Mouse (Mus musculus): ENCODE measurements around the gene Acsl5.

The Acsl5 gene

DNA sequence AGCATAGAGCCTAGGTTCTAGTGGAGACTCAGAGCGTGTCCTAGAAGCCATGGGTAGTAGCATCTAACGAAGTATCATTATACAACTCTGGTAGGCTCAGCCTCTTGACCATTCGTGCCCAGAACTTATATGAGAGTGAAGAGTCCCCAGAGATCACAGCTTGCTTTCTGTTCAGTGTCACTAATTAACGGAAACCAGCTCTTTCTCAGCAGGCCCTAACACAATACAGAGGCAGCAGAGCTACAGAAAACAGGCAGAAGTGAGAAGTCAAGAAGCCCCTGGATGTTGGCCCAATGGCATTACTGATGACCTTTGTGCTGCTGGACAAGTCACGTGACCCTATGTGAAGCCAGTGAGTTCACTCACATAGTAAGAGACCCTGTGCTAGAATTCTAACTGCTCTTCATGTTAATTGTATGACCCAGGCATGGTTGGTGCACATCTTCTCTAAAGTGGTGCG, 10.5 kb upstream of the Acsl5 start, which contains the start of gene Gucy2g:
Gucy2g (minus strand) TSS at position 51 of the 460 bp plus-strand sequence.
- no peak for DNase-seq (ENCODE audit: low spot score)

DNA sequence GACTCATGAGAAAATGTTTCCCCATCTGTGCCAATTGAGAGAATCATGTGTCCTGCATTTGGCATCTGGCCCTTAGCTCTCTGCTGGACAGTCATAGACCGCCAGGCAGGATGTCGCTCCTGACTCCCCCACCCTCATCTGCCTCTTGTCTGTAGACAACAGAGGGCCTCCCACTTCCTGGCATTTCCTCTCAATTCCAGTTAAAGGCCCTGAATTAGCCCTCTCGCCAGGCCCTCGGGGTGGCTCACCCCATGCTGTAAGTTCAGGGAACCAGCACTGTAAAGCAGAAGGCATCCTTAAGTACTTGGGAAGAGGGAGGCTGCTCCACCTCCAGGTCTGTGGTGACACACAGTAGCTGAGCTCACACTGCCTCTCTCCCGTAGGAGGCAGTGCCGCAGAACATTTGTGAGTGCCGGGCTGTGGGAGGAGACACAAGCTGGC, 6.9 kb upstream of the Acsl5 start:
- no peak for DNase-seq (ENCODE audit: low spot score)

DNA sequence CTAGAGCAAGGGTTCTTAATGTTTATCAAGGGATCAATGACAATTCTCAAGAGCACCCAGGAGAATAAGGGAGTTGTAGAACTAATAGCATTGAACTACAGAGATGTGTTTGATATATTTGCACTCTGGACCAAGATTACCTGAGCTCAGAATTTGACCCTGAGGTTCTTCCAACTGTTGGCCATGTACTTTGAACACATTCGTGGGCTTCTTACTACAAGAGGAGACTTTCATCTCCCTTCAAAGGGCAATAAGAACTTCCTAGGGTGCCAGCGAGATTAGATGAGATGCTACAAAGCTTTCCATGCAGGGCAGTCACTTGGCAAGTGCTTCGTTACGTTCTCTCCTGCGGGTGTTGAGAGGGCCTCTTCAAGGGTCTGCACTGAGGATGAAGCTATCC, 4.2 kb upstream of the Acsl5 start:
- DNase-seq (ENCODE audit: low spot score): no peak

DNA sequence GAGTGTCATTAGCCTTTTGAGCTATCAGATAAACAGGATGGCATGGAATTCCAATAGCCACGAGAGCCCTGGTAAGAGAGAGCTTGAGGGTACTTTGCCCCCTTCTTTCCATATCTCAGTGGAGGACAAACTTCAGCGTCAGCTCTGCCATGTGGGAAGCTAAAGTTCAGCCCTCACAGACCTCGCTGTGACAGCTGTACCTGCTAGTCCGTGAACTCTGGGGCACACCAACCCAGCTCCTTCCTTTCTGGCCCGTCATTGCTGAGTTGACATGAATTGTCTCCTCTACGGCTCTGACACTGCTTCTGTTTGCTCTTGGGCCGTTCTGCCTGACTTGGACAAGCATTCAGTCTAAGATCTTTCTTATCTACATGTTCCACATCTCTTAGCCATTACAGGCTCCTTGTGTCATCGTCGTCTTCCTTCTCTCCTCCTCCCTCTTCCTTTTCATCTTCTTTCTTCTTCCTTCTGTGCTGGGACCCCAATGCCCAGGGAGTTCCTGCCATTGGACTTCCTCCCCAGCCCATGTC, 3.7 kb upstream of the Acsl5 start:
- DNase-seq (ENCODE audit: low spot score): no peak

DNA sequence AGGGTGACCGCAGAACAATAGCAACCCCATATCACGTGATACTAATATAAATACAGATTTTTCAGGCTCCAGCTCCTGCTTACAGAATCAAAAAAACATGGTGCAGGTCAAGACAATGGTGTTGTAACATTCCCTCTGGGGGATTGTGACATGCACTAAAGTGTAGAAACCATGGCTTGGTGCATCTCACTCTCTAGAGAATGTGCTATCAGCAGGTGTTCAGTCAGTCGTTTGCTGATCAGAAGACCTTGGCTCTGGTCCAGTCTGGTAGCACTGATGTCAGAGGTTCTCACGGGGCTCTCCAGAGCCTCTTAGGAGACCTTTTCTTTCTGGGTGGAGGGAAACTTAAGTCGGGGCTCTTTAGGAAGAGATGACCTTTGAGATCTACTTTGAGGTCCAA, 1.3 kb upstream of the Acsl5 start:
- no peak for DNase-seq (ENCODE audit: low spot score)

DNA sequence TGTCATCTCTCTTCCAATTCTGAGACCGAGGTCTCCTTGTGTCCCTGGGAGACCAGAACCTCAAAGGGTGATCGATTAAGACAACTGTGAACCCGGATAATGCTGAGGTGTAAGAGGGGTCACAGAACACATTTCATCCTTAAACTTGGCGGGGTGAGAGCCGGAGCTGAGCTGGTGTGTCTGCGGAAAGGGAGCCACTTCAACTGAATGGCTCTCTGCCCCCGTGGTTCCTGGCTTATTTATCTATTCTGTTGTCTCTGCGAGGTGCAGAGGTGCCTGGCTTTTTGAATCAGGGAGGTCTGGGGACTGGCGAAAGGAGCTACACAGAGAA, 1.5 kb downstream of the Acsl5 start:
- DNase-seq (ENCODE audit: low spot score): no peak

DNA sequence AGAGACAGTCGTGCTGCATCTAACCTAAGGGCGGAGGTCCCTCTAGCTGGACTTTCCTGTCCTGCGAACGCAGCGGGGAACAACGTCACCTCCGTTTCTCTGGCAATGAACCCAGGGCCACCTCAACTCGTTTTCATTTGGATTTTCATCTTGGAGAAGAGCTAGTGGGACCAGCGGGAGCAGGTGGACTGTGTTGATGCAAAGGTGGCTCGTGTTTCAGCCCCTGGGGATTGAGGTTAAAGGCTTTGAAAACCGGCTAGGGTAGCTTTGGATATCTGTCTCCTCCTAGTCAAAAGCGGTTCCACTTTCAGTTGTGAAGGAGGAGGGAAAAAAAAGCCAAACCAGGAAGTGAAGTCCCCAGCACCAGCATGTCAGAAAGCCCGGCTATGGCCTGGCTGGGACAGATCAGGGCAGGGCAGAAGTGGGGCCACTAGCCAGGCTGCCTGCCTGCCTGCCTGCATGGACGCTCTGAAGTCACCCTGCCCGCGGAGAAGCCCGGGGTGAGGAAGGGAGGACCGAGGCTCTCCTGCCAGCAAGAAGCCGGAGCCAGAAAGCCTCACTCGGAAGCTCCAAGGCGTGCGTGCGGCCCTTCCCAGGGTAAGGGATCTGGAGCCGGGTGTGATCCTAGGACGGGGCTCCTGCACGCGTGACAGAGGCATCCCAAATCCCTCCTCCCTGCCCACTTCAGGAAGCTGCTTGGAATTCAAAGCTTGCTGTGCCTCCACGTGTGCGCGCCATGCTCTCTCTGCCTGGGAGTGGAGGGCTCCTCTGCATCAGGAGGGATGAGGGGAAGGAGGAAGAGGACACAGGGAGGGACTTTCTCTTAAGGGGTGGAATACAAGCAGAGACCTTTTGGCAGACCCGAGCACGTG, 2.1 kb downstream of the Acsl5 start:
- DNase-seq (ENCODE audit: low spot score): no peak

DNA sequence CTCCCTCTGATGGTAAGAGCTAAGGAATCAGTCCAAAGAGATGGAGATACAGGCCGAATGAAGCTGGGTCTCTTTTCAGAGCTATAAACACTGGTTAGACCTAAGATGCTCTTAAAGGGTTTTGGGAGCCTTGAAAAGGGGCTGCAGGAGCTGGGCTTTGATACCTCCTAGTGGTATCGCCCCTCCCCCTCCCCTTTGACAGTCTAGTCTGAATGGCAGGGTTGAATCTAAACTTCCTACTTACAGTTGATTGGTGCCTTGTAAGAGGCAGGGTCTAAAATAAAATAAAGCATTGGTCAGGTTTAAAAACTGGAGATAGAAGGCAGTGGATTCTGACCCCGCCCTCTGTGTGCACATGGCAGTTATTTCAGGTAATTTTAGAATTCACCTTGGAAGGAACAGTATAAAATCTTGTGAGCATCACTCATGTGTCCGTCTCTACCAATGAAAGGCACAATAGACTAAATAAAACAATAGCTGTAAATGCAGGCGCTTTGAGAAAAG, 2.8 kb downstream of the Acsl5 start:
- DNase-seq (ENCODE audit: low spot score): no peak

DNA sequence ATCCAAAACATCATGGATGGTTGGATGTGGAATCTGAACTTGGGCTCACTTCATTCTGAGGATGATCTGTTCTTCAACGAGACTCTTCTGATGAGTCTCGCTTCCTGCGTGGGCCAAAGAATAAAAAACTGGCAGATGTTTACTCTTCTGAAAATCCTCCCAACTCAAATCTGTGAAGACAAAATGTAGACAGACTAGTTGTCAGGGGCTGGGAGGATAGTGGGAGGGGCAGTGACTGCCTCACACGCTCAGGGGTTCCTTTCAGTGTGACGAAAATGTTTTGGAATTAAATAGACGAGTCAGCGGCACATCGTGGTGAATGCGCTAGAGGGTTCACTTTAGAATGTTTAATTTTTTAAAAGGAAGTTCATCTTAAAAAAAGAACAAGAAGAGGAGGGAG, 4.4 kb downstream of the Acsl5 start:
- no peak for DNase-seq (ENCODE audit: low spot score)

DNA sequence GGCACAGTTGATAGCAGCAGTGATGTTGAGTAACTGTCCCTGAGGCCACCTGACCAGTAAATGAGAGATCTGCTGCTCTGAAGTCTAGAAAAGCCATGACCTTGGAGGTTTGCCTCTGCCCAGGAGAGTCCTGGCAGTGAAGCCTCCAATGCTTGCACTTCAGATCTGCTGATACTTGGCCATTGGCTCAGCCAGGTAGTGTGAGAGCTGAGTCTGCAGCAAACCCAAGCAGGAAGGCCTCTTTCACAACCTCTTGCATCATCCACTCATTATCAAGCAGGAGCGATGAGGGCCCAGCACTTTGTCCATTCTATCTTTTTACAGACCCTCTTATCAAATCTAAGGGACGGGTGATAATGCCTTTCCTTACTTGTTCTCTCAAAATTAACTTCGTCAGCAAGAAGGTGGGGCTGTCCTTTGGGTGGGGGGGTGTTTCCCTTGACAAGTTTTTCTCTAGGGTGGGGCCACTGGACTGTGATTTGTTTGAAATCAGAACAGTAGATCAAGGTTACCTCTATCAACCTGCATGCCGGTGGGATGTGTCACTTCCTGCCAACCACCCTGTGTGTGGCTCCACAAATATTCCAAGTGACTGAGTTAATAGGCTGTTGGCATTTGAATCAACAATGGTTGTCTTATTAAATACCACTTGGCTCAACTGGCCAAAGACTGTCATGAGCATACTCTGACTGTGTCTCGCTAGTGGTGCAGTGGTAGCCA, 6.1 kb downstream of the Acsl5 start:
- no peak for DNase-seq (ENCODE audit: low spot score)

DNA sequence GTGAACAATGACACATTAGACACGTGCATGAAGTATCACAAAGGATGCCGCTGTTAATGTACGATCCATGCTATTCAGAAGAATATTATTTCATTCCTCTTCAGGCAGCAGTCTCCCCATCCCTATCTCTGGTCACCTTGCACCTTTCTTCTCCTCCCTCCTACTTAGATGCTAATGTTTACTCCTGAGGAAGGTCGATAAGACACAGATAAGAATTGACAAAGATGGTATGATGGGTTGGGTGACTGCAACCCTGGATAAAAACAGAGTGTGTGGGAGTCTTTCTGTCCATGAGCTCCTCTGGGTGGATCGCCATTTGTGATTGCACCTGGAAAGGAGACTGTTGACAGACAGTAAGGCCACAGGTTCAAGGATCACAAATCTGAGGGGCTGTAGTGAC, 6.8 kb downstream of the Acsl5 start:
- DNase-seq (ENCODE audit: low spot score): no peak

DNA sequence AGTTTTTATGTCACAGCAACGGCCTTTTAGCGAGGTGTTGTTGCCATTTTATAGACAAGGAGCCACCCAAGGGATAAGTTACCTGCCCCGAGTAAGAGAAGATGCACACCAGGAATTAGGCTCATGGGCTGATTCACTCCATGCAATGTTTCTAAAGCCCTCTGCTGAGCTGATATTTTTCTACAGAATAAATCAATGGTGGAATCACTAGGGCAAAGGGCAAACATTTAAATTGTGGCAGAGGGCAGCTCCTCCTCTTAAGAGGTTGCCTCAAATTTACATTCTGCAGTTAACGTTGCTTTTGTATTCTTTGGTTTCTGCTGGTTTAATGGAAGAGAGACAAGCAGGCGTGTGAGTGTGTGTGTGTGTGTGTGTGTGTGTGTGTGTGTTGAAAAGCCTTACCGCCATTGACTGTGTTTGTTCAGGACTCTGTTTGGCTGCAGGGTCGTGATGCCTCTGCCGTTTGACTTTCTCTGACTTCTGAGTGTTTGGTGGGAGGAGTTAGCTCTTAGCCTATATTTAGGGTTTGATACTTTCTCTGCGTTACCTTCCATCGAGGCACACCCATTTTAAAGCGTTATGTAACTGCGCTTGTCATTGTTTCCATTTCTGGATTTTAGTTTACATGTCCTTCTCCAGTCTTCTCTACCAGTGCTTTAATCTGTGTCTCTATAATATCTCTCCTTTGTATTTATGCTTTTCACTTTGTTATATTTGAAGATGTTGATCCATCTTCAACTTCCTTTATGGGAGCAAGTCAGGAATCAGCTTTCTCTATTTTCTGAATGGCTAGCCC, 8.8 kb downstream of the Acsl5 start:
- no peak for DNase-seq (ENCODE audit: low spot score)

DNA sequence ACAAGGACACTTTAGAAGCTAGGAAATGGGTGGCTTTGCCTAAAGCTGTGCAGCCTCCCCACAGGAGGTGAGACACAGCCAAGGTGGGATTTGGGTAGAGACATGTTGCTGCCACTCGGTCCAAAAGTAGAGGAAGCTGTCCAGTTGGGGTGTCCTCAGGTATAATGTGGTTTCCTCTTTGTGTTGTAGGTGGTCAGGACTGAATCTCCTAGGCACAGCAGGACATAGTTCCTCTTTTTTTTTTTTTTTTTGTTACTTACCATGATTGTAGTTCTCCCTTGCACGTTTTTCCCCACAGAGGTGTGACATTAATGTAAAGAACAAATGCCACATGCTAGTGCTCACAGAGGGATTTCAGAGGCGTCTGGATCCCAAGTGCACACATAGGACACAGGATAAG, 13.5 kb downstream of the Acsl5 start:
- DNase-seq (ENCODE audit: low spot score): no peak

DNA sequence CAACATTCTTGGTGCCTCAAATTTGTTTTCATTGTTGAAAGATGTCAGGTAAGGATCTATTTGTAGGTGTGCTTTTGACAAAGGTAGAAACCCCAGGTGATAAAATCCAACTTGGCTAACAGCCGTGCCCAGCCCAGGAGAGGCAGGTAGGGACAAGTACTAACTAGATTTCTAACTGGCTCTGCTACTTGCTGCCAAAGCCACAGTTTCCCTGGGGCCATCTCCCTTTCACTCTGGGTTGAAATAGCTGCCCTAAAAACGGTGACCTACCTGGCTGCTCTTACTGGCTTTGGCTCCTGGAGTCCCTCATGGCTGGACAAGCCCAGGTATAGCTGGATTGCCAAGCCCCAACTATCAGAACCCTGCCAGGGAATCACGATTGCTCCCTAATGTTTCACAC, 15.0 kb downstream of the Acsl5 start:
- DNase-seq (ENCODE audit: low spot score): no peak

DNA sequence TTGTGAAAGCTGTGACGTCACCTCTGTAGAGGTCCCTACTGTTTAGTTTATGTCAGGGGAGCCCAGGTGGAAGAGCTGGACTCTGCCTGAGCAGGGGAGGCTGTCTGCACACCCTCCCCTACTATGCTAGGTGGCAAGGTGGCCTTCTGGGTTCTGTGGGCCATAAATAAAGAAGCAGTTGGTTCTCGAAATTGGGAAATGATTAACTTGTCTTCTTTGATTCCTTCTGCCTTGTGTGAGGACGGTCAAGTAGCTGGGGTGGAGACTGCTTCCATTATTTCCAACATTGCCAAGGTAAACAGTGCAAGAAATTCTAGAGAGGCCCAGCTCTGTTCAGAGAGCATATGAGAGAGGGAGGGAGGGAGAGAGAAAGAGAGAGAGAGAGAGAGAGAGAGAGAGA, 16.4 kb downstream of the Acsl5 start:
- DNase-seq (ENCODE audit: low spot score): no peak

DNA sequence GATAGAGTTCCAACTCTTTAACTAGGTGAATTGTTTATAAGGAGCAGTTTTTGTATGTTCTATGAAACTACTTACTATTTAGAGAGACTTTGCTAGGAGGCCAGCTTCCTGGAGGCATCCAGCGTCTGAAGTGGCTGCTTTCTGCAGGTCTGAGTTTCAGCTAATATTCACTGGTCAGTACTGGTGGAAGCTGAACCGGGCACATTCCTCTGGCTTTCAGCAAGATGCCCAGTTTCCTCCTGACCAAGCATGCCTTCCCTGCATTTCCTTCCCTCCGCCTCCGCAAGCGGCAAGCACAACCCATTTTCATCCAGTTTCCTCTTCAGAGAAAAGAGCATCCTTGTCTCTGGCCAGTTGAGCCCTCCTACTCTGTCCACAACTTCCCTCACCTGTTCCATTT, 17.3 kb downstream of the Acsl5 start:
- DNase-seq (ENCODE audit: low spot score): no peak

DNA sequence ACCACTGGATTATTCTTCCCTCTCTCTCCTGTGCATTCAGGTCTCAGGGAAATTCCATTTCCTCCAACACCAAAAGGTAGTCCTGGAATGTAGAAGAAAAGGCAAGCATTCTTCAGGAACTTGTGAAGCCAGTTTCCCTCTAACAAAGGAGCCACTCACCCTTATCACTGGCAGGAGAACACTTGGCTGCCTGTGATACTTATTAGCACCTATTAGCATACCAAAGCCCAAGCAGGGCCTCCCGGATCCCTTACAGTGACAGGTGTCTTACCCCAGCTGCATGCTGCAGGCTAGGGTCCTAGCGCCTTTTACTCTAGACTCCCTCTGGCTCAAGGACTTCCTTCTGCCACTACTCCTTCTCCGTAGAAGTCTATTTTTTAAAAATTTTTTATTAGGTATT, 19.7 kb downstream of the Acsl5 start:
- no peak for DNase-seq (ENCODE audit: low spot score)

DNA sequence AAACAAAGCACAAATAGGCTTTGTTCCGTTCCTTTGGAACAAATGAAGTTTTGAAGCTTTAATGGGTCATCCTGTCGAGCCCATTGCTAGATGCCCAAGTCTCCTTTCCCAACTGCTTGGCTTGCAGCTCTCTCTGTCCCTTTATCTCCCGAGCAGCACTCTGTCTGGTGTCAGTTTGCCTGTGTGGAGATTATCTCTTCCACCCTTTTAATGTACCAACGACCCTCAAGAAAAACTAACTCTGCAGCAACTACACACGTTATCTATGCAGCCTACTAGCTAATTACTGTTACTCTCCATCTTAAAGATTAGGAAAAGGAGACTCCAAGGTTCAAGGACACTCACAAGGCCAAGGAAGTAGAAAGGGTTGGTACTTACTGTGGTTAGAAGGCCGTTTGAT, 21.6 kb downstream of the Acsl5 start:
- DNase-seq (ENCODE audit: low spot score): no peak

DNA sequence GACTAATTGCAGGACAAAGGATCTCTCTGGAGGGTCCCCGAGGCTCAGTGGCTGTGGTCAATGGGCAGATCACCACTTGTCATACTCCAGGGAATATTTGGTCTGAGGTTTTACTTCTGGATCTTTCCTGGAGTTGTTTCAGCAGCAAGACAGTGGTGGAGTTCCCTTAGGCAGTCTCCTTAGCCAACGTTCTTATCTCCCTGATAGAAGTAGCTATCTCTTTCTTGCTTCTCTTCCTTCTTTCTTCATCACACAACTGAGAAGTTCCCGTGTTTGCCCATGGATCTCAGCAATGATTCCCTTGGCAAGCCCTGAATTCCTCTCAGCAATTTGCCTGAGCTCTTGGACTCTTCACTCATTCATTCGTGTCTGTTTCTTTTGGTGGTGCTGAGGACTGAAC, 24.4 kb downstream of the Acsl5 start:
- no peak for DNase-seq (ENCODE audit: low spot score)

DNA sequence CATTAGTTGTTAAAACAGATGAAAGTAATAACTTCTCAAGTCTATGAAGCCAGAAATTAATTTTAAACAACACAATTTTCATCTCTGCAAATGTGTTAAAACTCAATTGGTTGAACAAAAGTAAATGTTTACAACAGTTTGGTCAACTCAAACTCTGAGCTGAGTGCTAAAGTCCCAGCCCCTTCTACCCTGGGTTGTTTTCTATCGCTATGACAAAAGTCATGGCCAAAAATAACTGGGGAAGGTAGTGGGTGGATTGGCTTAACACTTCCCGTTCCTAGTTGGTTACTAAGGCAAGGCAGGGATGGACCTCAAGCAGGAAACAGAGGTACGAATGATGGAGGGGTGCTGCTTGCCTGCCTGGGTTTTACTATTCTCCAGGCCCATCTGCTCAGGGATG, 25.0 kb downstream of the Acsl5 start:
- DNase-seq (ENCODE audit: low spot score): no peak

DNA sequence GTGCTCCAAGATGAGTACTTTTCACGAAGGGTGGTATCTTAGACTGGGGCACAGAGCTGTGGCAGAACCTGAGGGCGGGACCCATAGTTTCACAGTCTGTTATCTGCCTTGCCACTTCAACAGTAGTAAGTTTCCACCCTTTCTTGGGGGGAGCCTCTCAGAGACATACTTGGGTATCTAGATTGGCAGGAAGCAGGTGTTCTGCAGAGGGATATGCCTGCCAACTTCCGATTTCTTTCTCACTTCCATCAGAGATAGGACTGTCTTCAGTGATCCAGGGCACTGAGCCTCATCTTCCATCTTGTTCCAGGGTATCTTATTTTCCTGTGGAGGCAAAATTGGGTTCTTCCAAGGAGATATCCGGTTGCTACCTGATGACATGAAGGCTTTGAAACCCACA, 32.4 kb downstream of the Acsl5 start:
- no peak for DNase-seq (ENCODE audit: low spot score)

DNA sequence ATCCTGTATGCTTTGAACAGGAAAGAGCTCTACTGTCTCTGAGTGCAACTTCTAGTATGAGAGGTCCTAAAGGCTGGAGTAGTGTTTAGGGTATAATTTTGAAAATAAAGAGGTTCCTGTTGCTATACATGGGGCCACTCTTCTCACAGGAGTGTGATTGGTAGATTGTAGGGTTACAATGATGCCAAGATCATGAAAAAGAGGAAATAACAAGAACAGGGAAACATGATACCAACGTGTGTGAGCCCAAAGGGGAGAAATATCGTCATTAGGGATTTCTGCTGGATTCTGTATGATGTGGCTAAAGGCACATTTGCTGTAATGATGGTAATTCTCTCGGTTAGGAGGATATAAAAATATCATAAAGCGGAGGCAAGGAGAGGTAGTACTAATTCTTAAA, 34.3 kb downstream of the Acsl5 start:
- no peak for DNase-seq (ENCODE audit: low spot score)
